Mouse (Mus musculus): Measurements from ENCODE around the gene Gins2.

The Gins2 gene

DNA sequence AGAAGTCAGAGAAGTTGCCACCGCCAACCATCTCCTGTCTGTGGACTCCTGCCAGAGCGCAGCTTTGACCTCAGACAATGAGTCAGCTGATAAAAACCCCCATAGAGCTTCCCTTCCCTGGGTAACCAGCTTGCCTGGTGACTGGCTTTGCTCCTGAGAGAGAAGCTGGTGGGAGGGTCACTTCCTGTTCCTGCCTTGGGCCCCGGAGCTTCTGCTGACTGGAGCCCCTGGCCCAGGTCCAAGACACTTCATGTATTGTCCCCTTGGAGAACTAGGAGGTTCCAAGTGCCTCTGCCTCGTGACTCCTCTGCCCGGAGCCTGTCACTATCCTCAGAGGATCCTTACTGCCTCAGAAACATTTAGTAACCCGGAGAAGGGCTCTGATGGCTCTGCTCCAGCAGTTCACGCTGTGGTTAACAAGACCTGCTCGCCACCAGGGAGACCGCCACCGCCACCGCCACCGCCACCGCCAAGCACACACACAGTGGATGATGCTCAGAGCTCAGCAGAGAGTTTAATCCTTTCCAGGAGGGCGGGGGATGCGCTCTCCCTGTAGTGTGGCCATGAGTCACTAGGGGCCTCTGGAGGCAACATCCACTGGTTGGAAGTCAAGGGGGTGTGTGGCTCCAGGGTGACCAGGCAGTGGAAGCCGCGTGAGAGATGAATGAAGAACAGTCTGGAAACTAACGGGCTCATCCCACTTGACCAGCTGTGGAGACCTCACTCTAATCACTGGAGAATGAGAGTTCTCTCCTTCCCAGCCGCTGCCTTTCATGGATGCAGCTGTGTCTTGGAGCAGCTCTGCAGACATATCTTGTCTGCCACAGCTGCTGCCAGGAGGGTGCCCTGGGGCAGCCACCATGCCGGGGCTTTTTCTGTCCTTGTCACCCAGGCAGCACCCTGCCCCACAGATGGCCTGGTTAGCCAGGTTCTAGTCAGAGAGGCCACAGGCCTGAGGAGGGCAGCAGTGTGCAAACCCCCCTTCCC lies 25.0 kb downstream of the Gins2 start:
- DNase-seq = peak; percentile 67 to 68

- DNase-seq = no peak
These were observed 25.8 kb downstream of the Gins2 start for GRCm38 (mm10) chr8:120563348-120563724.

DNA sequence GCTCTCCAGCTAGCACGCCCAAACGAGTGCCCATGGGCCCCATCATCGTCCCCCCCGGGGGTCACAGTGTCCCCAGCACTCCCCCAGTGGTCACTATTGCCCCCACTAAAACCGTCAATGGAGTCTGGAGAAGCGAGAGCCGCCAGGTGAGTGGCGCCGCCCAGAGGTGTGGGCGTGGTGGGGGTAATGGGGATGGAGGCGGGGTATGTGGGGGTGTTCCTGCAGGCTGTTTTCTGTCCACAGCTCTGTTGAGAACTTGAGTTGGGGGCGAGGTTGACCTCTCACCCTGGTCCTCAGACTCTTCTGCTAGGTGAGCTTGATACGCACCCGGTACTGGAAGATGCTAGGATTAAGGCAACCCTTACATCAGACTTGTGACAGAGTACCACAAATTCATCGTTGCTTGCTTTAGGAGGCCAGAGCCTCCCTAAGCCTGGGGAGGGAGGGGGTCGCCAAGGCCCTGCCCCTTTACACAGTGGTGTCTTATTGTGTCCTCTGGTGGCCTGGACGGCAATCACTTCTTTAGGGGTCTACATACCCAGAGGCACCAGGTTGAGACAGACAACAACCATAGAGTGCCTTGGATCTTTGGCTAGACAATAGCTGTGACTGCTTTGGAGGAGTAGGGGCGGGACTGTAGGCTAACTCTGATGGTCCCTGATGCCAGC lies 26.3 kb downstream of the Gins2 start:
- DNase-seq = no peak

DNA sequence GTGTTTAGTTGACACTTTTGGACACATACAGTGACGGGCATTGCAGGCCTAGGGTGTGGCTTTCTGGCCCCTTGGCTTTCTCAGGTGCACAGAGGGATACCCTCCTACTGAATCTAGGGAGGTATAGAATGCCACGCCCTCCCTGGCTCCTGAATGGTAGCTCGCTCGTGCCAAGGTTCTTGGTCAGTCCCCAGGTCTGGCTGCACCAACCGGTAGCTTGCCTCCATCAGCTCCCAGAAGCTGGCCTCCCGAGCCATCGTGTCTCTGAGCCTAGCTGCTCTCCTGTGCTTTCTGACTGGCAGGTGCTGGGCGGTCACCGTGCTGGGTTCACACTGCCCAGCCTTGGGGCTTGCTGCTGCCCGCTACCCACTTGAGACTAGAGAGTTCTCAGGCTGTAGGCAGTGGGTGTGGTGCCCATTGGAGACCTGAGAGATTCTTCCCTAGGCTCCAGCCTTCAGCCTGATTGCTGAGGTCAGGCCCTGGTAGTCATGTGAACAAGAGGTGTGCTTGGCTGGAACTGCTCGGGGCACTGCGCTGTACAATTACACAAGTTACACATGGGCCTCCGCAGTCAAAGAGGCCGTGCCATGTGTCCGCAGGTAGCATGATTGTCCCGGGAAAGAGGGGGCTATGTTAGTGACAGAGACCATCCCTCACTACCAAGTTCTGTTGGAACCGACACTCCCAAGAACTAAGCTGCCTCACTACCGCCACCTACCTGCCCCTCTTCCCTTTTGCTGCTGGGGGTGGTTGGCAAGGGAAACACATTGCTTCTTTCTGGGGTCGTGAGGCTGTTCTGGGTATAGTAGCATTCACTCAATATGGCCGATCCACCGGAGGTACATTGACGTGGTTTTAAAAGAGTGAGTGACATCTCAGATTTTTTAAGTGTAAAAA lies 27.3 kb downstream of the Gins2 start:
- peak in 1 of 2 experiments; percentile 47 for DNase-seq

DNA sequence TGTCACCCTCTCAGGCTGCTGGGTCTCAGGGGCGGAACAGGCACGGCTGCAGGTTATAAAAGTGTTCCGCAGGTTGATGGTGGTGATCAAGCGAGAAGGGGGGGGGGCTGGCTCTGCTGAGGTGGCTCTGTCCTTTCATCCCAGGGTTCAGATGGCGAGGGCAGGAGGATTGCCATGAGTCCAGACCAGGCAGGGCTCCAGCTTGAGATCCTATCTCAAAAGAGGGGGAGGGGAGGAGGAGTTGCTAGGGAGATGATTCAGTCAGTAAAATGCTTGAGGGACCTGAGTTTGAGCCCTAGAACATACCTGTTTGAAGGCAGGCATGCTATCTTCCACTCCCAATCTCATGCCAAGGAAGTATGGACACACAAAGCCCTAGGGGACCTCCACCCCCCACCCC lies 28.6 kb downstream of the Gins2 start:
- DNase-seq = no peak

GRCm38 (mm10) chr8:120559654-120560053 lies 29.4 kb downstream of the Gins2 start:
- DNase-seq = no peak

GRCm38 (mm10) chr8:120558162-120558561 lies 30.9 kb downstream of the Gins2 start:
- no peak for DNase-seq

- peak; percentile 62 to 68 for DNase-seq
These were observed 31.7 kb downstream of the Gins2 start for GRCm38 (mm10) chr8:120557170-120557965.

- DNase-seq = no peak
These were observed 32.8 kb downstream of the Gins2 start for GRCm38 (mm10) chr8:120556198-120556892.

- DNase-seq = no peak
These were observed 34.6 kb downstream of the Gins2 start for GRCm38 (mm10) chr8:120554466-120555039.

DNA sequence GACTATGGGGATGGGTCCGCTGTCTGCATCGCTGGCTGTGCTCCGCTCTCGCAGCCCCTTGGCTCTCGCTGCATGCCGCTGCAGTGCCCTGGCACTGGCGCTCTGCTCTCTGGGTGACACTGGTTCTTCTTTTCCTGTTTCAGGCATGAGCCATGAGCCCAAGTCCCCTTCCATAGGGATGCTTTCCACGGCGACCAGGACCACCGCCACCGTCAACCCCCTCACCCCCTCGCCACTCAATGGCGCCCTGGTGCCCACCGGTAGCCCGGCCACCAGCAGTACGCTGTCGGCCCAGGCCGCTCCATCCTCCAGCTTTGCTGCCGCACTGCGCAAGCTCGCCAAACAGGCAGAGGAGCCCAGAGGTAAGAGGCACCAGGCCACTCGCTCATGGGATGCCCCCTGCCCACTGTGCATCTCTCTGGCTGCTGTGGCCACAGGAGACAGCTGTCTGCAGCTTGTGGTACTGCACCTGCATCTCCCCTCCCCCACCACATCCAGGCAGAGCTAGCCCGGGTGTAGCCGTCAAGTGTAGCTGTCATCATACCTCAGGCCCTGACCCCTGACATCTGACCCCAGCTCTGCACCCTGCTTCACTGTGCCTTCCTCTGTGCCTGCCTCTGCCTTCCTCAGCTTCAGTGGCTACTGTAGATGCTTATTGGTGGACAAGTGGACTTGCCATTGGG lies 35.5 kb downstream of the Gins2 start:
- no peak for DNase-seq

GRCm38 (mm10) chr8:120552509-120552908 lies 36.6 kb downstream of the Gins2 start:
- no peak for DNase-seq

- DNase-seq = peak in 1 of 2 experiments; percentile 32
These were observed 37.5 kb downstream of the Gins2 start for GRCm38 (mm10) chr8:120551677-120551980.

DNA sequence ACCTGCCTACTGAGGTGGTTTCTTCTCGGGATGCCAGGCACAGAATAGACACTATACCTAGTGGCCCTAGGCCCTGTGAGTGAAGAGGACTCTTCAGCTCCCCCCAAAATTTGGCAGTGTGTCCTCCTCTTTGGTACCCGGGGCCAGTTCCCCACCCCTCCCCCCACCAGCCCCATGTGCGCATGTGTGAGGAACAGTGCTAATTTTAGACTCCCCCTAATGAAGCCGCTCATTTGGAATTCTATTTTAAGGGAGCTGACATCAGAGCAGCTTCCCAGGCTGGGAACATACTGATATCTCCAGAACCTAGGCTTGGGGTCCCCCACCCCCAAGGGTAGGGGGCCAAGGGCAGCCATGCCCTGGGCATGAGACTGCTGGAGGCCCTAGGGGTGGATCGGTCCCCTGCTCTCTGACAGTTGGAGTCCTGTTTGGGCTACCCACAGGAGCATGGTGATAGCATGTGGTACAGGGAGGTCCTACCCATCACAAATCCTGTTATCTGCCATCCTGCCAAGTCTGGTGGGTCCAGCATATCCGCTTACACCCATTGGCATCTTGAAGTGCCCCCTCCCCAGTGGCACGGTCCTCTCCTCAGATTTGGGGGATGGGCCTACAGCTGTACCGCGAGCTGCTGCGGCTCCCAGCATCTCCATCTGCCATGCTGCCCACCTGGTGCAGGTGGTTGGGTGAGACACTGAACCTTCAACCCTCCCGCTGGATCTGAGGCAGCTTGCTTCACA lies 38.0 kb downstream of the Gins2 start:
- peak in 1 of 2 experiments; percentile 64 for DNase-seq

GRCm38 (mm10) chr8:120550430-120550829 lies 38.7 kb downstream of the Gins2 start:
- DNase-seq = no peak

DNA sequence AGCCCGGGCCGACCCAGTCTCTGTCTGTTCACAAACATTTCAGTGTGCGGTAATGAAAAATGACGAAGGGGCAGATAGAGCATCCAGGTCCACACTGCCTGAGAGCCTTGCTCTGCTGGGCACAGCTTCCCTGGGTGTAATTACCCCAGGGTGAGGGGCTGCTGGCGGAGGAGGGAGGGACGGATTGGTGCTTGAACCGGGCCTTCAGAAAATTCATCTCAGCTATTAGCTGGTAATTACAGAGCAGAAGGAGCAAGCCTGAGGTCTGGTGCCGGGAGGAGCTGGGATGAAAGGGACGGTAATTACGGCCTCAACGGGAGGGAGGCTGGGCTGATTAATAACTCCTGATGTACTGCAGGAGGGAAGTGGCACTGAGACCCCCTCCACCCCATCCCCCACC lies 39.2 kb downstream of the Gins2 start:
- DNase-seq = no peak

- DNase-seq = peak; percentile 57 to 59
These were observed 39.7 kb downstream of the Gins2 start for GRCm38 (mm10) chr8:120549321-120549921.

DNA sequence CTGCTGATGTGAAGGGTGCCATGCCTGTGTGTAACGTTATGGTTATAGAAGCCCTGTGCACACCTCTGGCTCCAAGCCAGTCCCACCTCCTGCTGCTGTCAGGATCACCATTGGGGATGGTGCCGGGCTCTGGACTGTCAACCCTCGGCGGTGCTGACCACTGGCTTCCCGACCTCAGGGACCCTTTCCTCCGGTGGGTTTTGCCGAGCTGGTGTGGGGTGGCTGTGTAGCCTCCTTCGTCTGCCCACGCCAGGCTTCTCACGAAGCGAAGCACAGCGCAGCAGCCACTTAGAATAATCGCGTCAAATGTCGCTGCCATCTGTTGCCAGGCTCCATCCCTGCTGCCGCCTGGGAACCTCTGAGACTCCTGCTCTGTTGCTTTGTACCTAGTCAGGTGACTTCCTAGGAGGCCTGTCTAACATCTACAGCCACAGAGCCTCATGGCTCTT lies 40.8 kb downstream of the Gins2 start:
- DNase-seq = peak; percentile 71

DNA sequence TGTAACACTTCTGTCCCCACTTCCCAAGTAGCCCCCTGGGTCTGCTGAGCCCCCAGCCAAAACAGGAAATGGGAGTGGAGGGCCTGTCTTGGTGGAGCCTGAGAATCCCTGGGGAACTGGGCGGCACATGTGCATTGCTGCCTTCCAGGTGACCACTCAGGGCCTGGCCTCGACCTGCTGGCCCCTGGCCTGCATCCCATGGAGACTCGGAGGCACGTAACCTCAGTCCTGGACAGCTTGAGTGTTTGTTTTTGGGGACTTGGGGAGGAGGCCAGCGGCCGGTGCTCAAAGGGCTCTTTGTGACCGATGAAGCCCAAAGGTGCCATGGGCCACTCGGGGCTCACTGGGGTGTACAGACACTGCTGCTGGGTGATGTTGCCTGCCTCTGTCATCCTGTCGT lies 41.5 kb downstream of the Gins2 start:
- DNase-seq = peak in 1 of 2 experiments; percentile 31
